Mouse (Mus musculus) heart, embryonic 16.5 days (tissue): ENCODE results near the gene Gm45062. TPM values are rescaled to one million over a fixed set of nuclear protein-coding genes. Genes with fewer than 3 reads are reported as not detected.

ENCODE experiments used
- polyA plus RNA-seq: library from polyadenylated mRNA; unstranded; fragments of >200 nt; fragmentation: Nextera tagmentation; extraction: Ambion mirVana; gene quantifications from 2 replicates; pipeline ENCODE4 v1.2.1, GENCODE M21; 2015

The Gm45062 gene
- polyA plus RNA-seq, 1 experiment from 2014 or later, result 9.1 TPM

Other genes with a start within 250 kb of the Gm45062 start
- gene Col28a1, start 66.8 kb upstream of the Gm45062 start, polyA plus RNA-seq, result 0.17 and 0.27 TPM in 2 replicates
- 15.2 and 16.0 TPM in 2 replicates for gene Mios, start 50.2 kb upstream of the Gm45062 start, polyA plus RNA-seq
- 81.4 and 104 TPM in 2 replicates for gene Rpa3, start 277 bp upstream of the Gm45062 start, polyA plus RNA-seq
- gene Umad1, start 162 bp upstream of the Gm45062 start, polyA plus RNA-seq, result 21.7 and 24.5 TPM in 2 replicates